Mouse (Mus musculus): ENCODE measurements around the gene Prex1. TPM values are rescaled to one million over a fixed set of nuclear protein-coding genes. Genes with fewer than 3 reads are reported as not detected.
"Not testable (repeated sequence)": the region's sequence is repeated elsewhere in the genome, so short reads cannot be mapped to it uniquely, and the experiment has no call there.

Prex1 gene
- polyA plus RNA-seq, 1 experiment from 2014 or later: 12.0 TPM

- Histone ChIP-seq H3K4me3 (no peak overlapping the region), H3K9me3 (replicated peaks) (no peaks in the 10 kb centered on the region), H3K27me3 (replicated peaks) (0 out of 2 replicates have a peak, but pooled peaks cover 8% of the 10 kb centered on the region), H3K36me3 (no peaks in the 10 kb centered on the region), H3K9ac (no peak overlapping the region), H3K4me2 (no peak overlapping the region), H3K27ac (ENCODE audit: poor library complexity, severe bottlenecking) (no peak overlapping the region), H3K4me1 (replicated peaks) (0 out of 2 replicates have a peak, but pooled peaks cover 6% of the 10 kb centered on the region)
- no peak for ATAC-seq (ENCODE audit: insufficient number of reproducible peaks, low FRiP score)
- 69% methylated on average over 7 of the region's 7 CpGs for WGBS
Observed at GRCm38 (mm10) chr2:166737307-166737706, 23.7 kb upstream of the Prex1 start.

GRCm38 (mm10) chr2:166735469-166736001 is 21.9 kb upstream of the Prex1 start:
- WGBS: 38% methylated on average over 15 of the region's 15 CpGs
- ATAC-seq (ENCODE audit: insufficient number of reproducible peaks, low FRiP score): no peak
- H3K27ac ChIP-seq (ENCODE audit: poor library complexity, severe bottlenecking): no peak overlapping the region

GRCm38 (mm10) chr2:166732860-166733259 is 19.2 kb upstream of the Prex1 start:
- H3K4me1 ChIP-seq (replicated peaks): peaks cover 21% of the 10 kb centered on the region
- ATAC-seq (ENCODE audit: insufficient number of reproducible peaks, low FRiP score): no peak
- WGBS: 72% methylated on average over 2 of the region's 2 CpGs
- H3K36me3 ChIP-seq: no peaks in the 10 kb centered on the region
- H3K27me3 ChIP-seq (replicated peaks): no peaks in the 10 kb centered on the region
- no peak overlapping the region for H3K4me3 ChIP-seq
- H3K4me2 ChIP-seq: no peak overlapping the region
- H3K9ac ChIP-seq: no peak overlapping the region
- no peak overlapping the region for H3K27ac ChIP-seq (ENCODE audit: poor library complexity, severe bottlenecking)
- H3K9me3 ChIP-seq (replicated peaks): no peaks in the 10 kb centered on the region

More at GRCm38 (mm10) chr2:166735469-166736001, 21.9 kb upstream of the Prex1 start:
- Histone ChIP-seq H3K4me3 (no peak overlapping the region), H3K4me2 (peak overlapping the region; percentile 34; the same call in 1 of the 2 replicates), H3K36me3 (no peaks in the 10 kb centered on the region), H3K27me3 (replicated peaks) (0 out of 2 replicates have a peak, but pooled peaks cover 4% of the 10 kb centered on the region), H3K9ac (0 out of 2 replicates have a peak overlapping the region, but pooled peaks have one; percentile 35), H3K4me1 (replicated peaks) (peaks cover 6% of the 10 kb centered on the region; the same call in 1 of the 2 replicates), H3K9me3 (replicated peaks) (no peaks in the 10 kb centered on the region)

GRCm38 (mm10) chr2:166732146-166732545 is 18.5 kb upstream of the Prex1 start:
- Histone ChIP-seq H3K9ac (no peak overlapping the region), H3K4me3 (no peak overlapping the region), H3K9me3 (replicated peaks) (no peaks in the 10 kb centered on the region), H3K4me2 (no peak overlapping the region), H3K36me3 (no peaks in the 10 kb centered on the region), H3K27ac (ENCODE audit: poor library complexity, severe bottlenecking) (no peak overlapping the region), H3K27me3 (replicated peaks) (no peaks in the 10 kb centered on the region), H3K4me1 (replicated peaks) (peaks cover 21% of the 10 kb centered on the region)
- no peak for ATAC-seq (ENCODE audit: insufficient number of reproducible peaks, low FRiP score)
- 78% methylated on average over 4 of the region's 4 CpGs for WGBS

- H3K9ac ChIP-seq; H3K27me3 ChIP-seq (replicated peaks); H3K27ac ChIP-seq (ENCODE audit: poor library complexity, severe bottlenecking); H3K9me3 ChIP-seq (replicated peaks); H3K4me2 ChIP-seq; ATAC-seq (ENCODE audit: insufficient number of reproducible peaks, low FRiP score); H3K4me3 ChIP-seq; H3K36me3 ChIP-seq: not testable (repeated sequence)
- H3K4me1 ChIP-seq (replicated peaks): peaks cover 21% of the 10 kb centered on the region
- WGBS: 71% methylated on average over 1 of the region's 1 CpGs
Observed at GRCm38 (mm10) chr2:166731102-166731883, 17.7 kb upstream of the Prex1 start.

- Histone ChIP-seq H3K4me3 (no peak overlapping the region), H3K9ac (peak overlapping the region; percentile 43; the same call in 1 of the 2 replicates), H3K9me3 (replicated peaks) (no peaks in the 10 kb centered on the region), H3K4me2 (peak overlapping the region; percentile 28; the same call in 1 of the 2 replicates), H3K27me3 (replicated peaks) (no peaks in the 10 kb centered on the region), H3K36me3 (no peaks in the 10 kb centered on the region), H3K4me1 (replicated peaks) (peaks cover 17% of the 10 kb centered on the region), H3K27ac (ENCODE audit: poor library complexity, severe bottlenecking) (peak overlapping the region; percentile 31)
- ATAC-seq (ENCODE audit: insufficient number of reproducible peaks, low FRiP score): 0 out of 2 replicates have a peak, but pooled peaks have one; percentile 3
- WGBS: 70% methylated on average over 6 of the region's 6 CpGs
Observed at GRCm38 (mm10) chr2:166730567-166730915, 16.9 kb upstream of the Prex1 start.

- H3K36me3 ChIP-seq: no peaks in the 10 kb centered on the region
- H3K27ac ChIP-seq (ENCODE audit: poor library complexity, severe bottlenecking): peak overlapping the region; percentile 31
- no peaks in the 10 kb centered on the region for H3K27me3 ChIP-seq (replicated peaks)
- no peaks in the 10 kb centered on the region for H3K9me3 ChIP-seq (replicated peaks)
- H3K4me2 ChIP-seq: peak overlapping the region; percentile 28
- peak; percentile 41; the same call in 1 of the 2 replicates for ATAC-seq (ENCODE audit: insufficient number of reproducible peaks, low FRiP score)
- no peak overlapping the region for H3K4me3 ChIP-seq
- H3K9ac ChIP-seq: peak overlapping the region; percentile 43; the same call in 1 of the 2 replicates
- WGBS: 30% methylated on average over 19 of the region's 19 CpGs
- peaks cover 15% of the 10 kb centered on the region for H3K4me1 ChIP-seq (replicated peaks)
Observed at GRCm38 (mm10) chr2:166729656-166730566, 16.3 kb upstream of the Prex1 start.

- 67% methylated on average over 3 of the region's 3 CpGs for WGBS
- peaks cover 15% of the 10 kb centered on the region for H3K4me1 ChIP-seq (replicated peaks)
- H3K4me3 ChIP-seq: no peak overlapping the region
- ATAC-seq (ENCODE audit: insufficient number of reproducible peaks, low FRiP score): no peak
- no peak overlapping the region for H3K27ac ChIP-seq (ENCODE audit: poor library complexity, severe bottlenecking)
- no peaks in the 10 kb centered on the region for H3K36me3 ChIP-seq
- no peaks in the 10 kb centered on the region for H3K9me3 ChIP-seq (replicated peaks)
- no peaks in the 10 kb centered on the region for H3K27me3 ChIP-seq (replicated peaks)
- no peak overlapping the region for H3K4me2 ChIP-seq
- no peak overlapping the region for H3K9ac ChIP-seq
Observed at GRCm38 (mm10) chr2:166729045-166729444, 15.4 kb upstream of the Prex1 start.

GRCm38 (mm10) chr2:166728261-166728680 is 14.6 kb upstream of the Prex1 start:
- ATAC-seq (ENCODE audit: insufficient number of reproducible peaks, low FRiP score): no peak
- Histone ChIP-seq H3K27ac (ENCODE audit: poor library complexity, severe bottlenecking) (no peak overlapping the region), H3K4me3 (no peak overlapping the region), H3K36me3 (no peaks in the 10 kb centered on the region), H3K9ac (no peak overlapping the region), H3K4me2 (0 out of 2 replicates have a peak overlapping the region, but pooled peaks have one; percentile 20), H3K9me3 (replicated peaks) (no peaks in the 10 kb centered on the region), H3K4me1 (replicated peaks) (peaks cover 15% of the 10 kb centered on the region), H3K27me3 (replicated peaks) (no peaks in the 10 kb centered on the region)
- WGBS: 44% methylated on average over 3 of the region's 3 CpGs

GRCm38 (mm10) chr2:166727790-166728189 is 14.2 kb upstream of the Prex1 start:
- H3K4me3 ChIP-seq: no peak overlapping the region
- ATAC-seq (ENCODE audit: insufficient number of reproducible peaks, low FRiP score): no peak
- no peak overlapping the region for H3K9ac ChIP-seq
- H3K36me3 ChIP-seq: no peaks in the 10 kb centered on the region
- no peak overlapping the region for H3K27ac ChIP-seq (ENCODE audit: poor library complexity, severe bottlenecking)
- H3K4me2 ChIP-seq: no peak overlapping the region
- H3K27me3 ChIP-seq (replicated peaks): no peaks in the 10 kb centered on the region
- no peaks in the 10 kb centered on the region for H3K9me3 ChIP-seq (replicated peaks)
- H3K4me1 ChIP-seq (replicated peaks): peaks cover 15% of the 10 kb centered on the region
- 76% methylated on average over 10 of the region's 10 CpGs for WGBS
